ENCODE assay signal across 8 mouse cellular contexts in genomic region chr8:125733964-125734956, GRCm38 (mm10). TPM values are rescaled to one million over a fixed set of nuclear protein-coding genes. Genes with fewer than 3 reads are reported as not detected.
DNase-seq lines count a peak whose midpoint lies in the region; ATAC-seq and TF ChIP-seq lines count a peak whose summit lies in the region.

No protein-coding gene starts in this region.

- no peaks in the 10 kb centered on the region for H3K79me2 ChIP-seq in myocyte (ENCODE audit: control insufficient read depth, insufficient read depth)

- H3K36me3 ChIP-seq in heart, embryonic 14.5 days (ENCODE audit: control insufficient read depth, insufficient read depth, low read length), result peaks cover 4% of the 10 kb centered on the region; the same call in 1 of the 2 replicates
- peaks cover 4% of the 10 kb centered on the region; the same call in 1 of the 2 replicates for H3K36me3 ChIP-seq in liver, embryonic 11.5 days (ENCODE audit: control insufficient read depth, insufficient read depth, low read length)
- H3K36me3 ChIP-seq in myocyte (ENCODE audit: control insufficient read depth, insufficient read depth), result no peaks in the 10 kb centered on the region

- H3K4me3 ChIP-seq in brown adipose tissue, adult 24 weeks (ENCODE audit: insufficient read depth, low read depth, low read length), result peak overlapping the region; percentile 82
- peak overlapping the region; percentile 69 to 80 for H3K4me3 ChIP-seq in heart, embryonic 14.5 days (ENCODE audit: control insufficient read depth in 1 of 2, insufficient read depth in 1 of 2, low read depth in 1 of 2, low read length in 2 of 2)
- peak overlapping the region; percentile 84 for H3K4me3 ChIP-seq in liver, embryonic 11.5 days (ENCODE audit: low read depth, low read length)
- H3K4me3 ChIP-seq in myocyte, result peak overlapping the region; percentile 22

- no peak overlapping the region for H3ac ChIP-seq in myocyte (ENCODE audit: control insufficient read depth, insufficient read length)

- peak overlapping the region; percentile 90 for H3K4me2 ChIP-seq in heart, embryonic 14.5 days (ENCODE audit: low read length)
- peak overlapping the region; percentile 88 for H3K4me2 ChIP-seq in liver, embryonic 11.5 days
- peak overlapping the region; percentile 53 for H3K4me2 ChIP-seq in myocyte (ENCODE audit: low read depth)

- ATAC-seq in erythroid progenitor cell, adult 5-6 weeks (replicated peaks; ENCODE audit: low FRiP score, poor library complexity, severe bottlenecking), result peak; percentile 79
- peak; percentile 86 for ATAC-seq in heart, embryonic 14.5 days (ENCODE audit: insufficient number of reproducible peaks, insufficient read depth, low FRiP score, low read depth)
- peak; percentile 89 for ATAC-seq in liver, embryonic 11.5 days (replicated peaks; ENCODE audit: low FRiP score)

- peak overlapping the region; percentile 41; the same call in 1 of the 2 replicates for H3K27ac ChIP-seq in brown adipose tissue, adult 24 weeks (replicated peaks; ENCODE audit: low read depth, low read length)
- peak overlapping the region in 1 of 2 experiments; percentile 20; a peak in 1 of 4 replicates for H3K27ac ChIP-seq in heart, embryonic 14.5 days (replicated peaks in 1 of 2; ENCODE audit: control insufficient read depth in 1 of 2, insufficient read depth in 1 of 2, low read depth in 2 of 2, low read length in 2 of 2)
- peak overlapping the region; percentile 58; the same call in 1 of the 2 replicates for H3K27ac ChIP-seq in liver, embryonic 11.5 days (ENCODE audit: low read depth, low read length)

- 8% methylated on average over 42 of the region's 52 CpGs for WGBS in heart, embryonic 14.5 days
- WGBS in liver, embryonic 11.5 days, result 5% methylated on average over 51 of the region's 52 CpGs

- H3K27me3 ChIP-seq in heart, embryonic 14.5 days (ENCODE audit: control insufficient read depth, insufficient read depth, low read length), result no peaks in the 10 kb centered on the region
- H3K27me3 ChIP-seq in liver, embryonic 11.5 days (replicated peaks; ENCODE audit: control insufficient read depth, insufficient read depth, low read length), result no peaks in the 10 kb centered on the region; the same call in 1 of the 2 replicates
- no peaks in the 10 kb centered on the region for H3K27me3 ChIP-seq in myocyte (ENCODE audit: control insufficient read depth, insufficient read depth, insufficient read length)

- peak overlapping the region; percentile 86 for H3K9ac ChIP-seq in heart, embryonic 14.5 days (ENCODE audit: low read length)
- H3K9ac ChIP-seq in liver, embryonic 11.5 days (ENCODE audit: low read depth, low read length), result peak overlapping the region; percentile 89

- no peaks in the 10 kb centered on the region for H3K4me1 ChIP-seq in brown adipose tissue, adult 24 weeks (ENCODE audit: control insufficient read depth, insufficient read depth, insufficient read length, low read length)
- H3K4me1 ChIP-seq in heart, embryonic 14.5 days (ENCODE audit: control insufficient read depth in 2 of 2, insufficient read depth in 2 of 2, low read length in 2 of 2), result peaks cover 5 to 6% of the 10 kb centered on the region in 2 experiments; a peak in 3 of 4 replicates
- H3K4me1 ChIP-seq in liver, embryonic 11.5 days (replicated peaks; ENCODE audit: control insufficient read depth, insufficient read depth, low read length), result peaks cover 14% of the 10 kb centered on the region; the same call in 1 of the 2 replicates

- DNase-seq in CD4-positive, CD25-positive, alpha-beta regulatory T cell, adult 2 months (ENCODE audit: low read depth, low spot score), result peak; percentile 87
- peak; percentile 96 for DNase-seq in kidney, postnatal 10 days
- DNase-seq in liver, embryonic 11.5 days (ENCODE audit: low spot score), result peak; percentile 90
- peak; percentile 78 to 90 for DNase-seq in spleen, postnatal 4 days (ENCODE audit: low spot score in 2 of 2)

- H3K9me3 ChIP-seq in heart, embryonic 14.5 days (ENCODE audit: control insufficient read depth, low read length), result no peaks in the 10 kb centered on the region
- H3K9me3 ChIP-seq in liver, embryonic 11.5 days (ENCODE audit: control insufficient read depth, low read length), result no peaks in the 10 kb centered on the region

- TF ChIP-seq POLR2A in myocyte (IDR thresholded peaks at IDR 0.05; ENCODE audit: insufficient read length, low read depth), result no peak

TF ChIP-seq in myocyte, 11 proteins besides CTCF, POLR2A, EP300 and RAD21:
- no peak for TF ChIP-seq E2F4 (IDR thresholded peaks at IDR 0.05; ENCODE audit: insufficient read depth)
- no peak for TF ChIP-seq REST (IDR thresholded peaks at IDR 0.05; ENCODE audit: insufficient read depth, insufficient read length)
- TF ChIP-seq MAX (IDR thresholded peaks at IDR 0.05; ENCODE audit: low read depth), result no peak
- TF ChIP-seq MYOD1 (IDR thresholded peaks at IDR 0.05; ENCODE audit: control insufficient read depth in 1 of 3, insufficient read length in 2 of 3, low read depth in 2 of 3), result no peak
- no peak for TF ChIP-seq TCF12 (IDR thresholded peaks at IDR 0.05; ENCODE audit: insufficient read depth, poor library complexity, severe bottlenecking)
- no peak for TF ChIP-seq USF1 (IDR thresholded peaks at IDR 0.05; ENCODE audit: low read depth)
- no peak for TF ChIP-seq SRF (IDR thresholded peaks at IDR 0.05; ENCODE audit: control insufficient read depth, insufficient read length, low read depth)
- no peak for TF ChIP-seq POLR2AphosphoS2 (IDR thresholded peaks at IDR 0.05; ENCODE audit: insufficient read length, low read depth)
- no peak for TF ChIP-seq TCF3 (IDR thresholded peaks at IDR 0.05; ENCODE audit: insufficient read length, low read depth)
- TF ChIP-seq MYOG (IDR thresholded peaks at IDR 0.05; ENCODE audit: control insufficient read depth in 1 of 3, insufficient read depth in 1 of 3, insufficient read length in 2 of 3, low read depth in 2 of 3), result no peak
- no peak for TF ChIP-seq CEBPB (IDR thresholded peaks at IDR 0.05; ENCODE audit: insufficient read depth, poor library complexity, severe bottlenecking)

RNA-seq across cellular contexts. Expression of gene Ntpcr, which starts 4.5 kb away (rescaled TPM):
- 9.6 and 13.7 TPM in 2 replicates for polyA plus RNA-seq in brown adipose tissue, adult 24 weeks (2012; ENCODE audit: insufficient read depth, insufficient read length, missing spikeins)
- 8.3 and 8.8 TPM in 2 replicates for total RNA-seq in erythroid progenitor cell, adult 5-6 weeks (2015; ENCODE audit: low replicate concordance)
- not detected in 2 replicates for total RNA-seq in erythroid progenitor cell, adult 5-6 weeks (2017; ENCODE audit: low replicate concordance)
- 29.1 and 30.1 TPM in 2 replicates for polyA plus RNA-seq in heart, embryonic 14.5 days (2014; fragmentation: Nextera tagmentation; extraction: Ambion mirVana)
- polyA plus RNA-seq in liver, embryonic 11.5 days (2014; fragmentation: Nextera tagmentation; extraction: Ambion mirVana), result 36.7 and 38.2 TPM in 2 replicates
- 10.9 TPM for polyA plus RNA-seq in myocyte (2012; fragmentation: generic; extraction: Trizol)

Comparison
In these comparisons a context has a peak if more than half of its experiments do, and no peak if none do; other contexts are left out.
1. H3K4me3 ChIP-seq: peak in every context shown above with its lines; median percentile 84 in liver, embryonic 11.5 days; 82 in brown adipose tissue, adult 24 weeks; 74 in heart, embryonic 14.5 days; 22 in myocyte.